Mouse (Mus musculus) spleen, postnatal 36 days (tissue): ENCODE data around the gene Spindoc.
A peak's percentile ranks its signal among the peaks of the same experiment; 100 is the strongest.
"Not testable (repeated sequence)": the region's sequence is repeated elsewhere in the genome, so short reads cannot be mapped to it uniquely, and the experiment has no call there.

Experiments used
- DNase-seq, 2 experiments: peaks; one replicate each; pipeline ENCODE4 v3.0.0; 2022; ENCODE audit warnings: low spot score in 2 of 2, mixed read lengths in 1 of 2

Gene Spindoc

GRCm38 (mm10) chr19:7398898-7399297, 16.1 kb upstream of the Spindoc start:
- not testable (repeated sequence) for DNase-seq

- not testable (repeated sequence) for DNase-seq
Observed at GRCm38 (mm10) chr19:7396867-7397826, 14.4 kb upstream of the Spindoc start.

- DNase-seq, result no peak
Observed at GRCm38 (mm10) chr19:7388488-7388887, 5.7 kb upstream of the Spindoc start.

- no peak for DNase-seq
Observed at GRCm38 (mm10) chr19:7386042-7386441, 3.2 kb upstream of the Spindoc start.

- DNase-seq, result peak; percentile 17 to 35
Observed at GRCm38 (mm10) chr19:7382248-7382902, 419 bp downstream of the Spindoc start.

- DNase-seq, result no peak
Observed at GRCm38 (mm10) chr19:7381906-7382247, 917 bp downstream of the Spindoc start.

- no peak for DNase-seq
Observed at GRCm38 (mm10) chr19:7377639-7378038, 5.2 kb downstream of the Spindoc start.

GRCm38 (mm10) chr19:7374491-7374890, 8.3 kb downstream of the Spindoc start:
- no peak for DNase-seq

- DNase-seq, result not testable (repeated sequence)
Observed at GRCm38 (mm10) chr19:7369469-7369868, 13.3 kb downstream of the Spindoc start.

- no peak for DNase-seq
Observed at GRCm38 (mm10) chr19:7353636-7354035, 29.2 kb downstream of the Spindoc start.

- DNase-seq, result no peak
Observed at GRCm38 (mm10) chr19:7352809-7353495, 29.8 kb downstream of the Spindoc start.

GRCm38 (mm10) chr19:7349993-7350392, 32.8 kb downstream of the Spindoc start:
- DNase-seq, result no peak

- DNase-seq, result peak in 1 of 2 experiments; percentile 21
Observed at GRCm38 (mm10) chr19:7345235-7345755, 37.5 kb downstream of the Spindoc start.

- DNase-seq, result no peak
Observed at GRCm38 (mm10) chr19:7342646-7343045, 40.1 kb downstream of the Spindoc start.

GRCm38 (mm10) chr19:7341512-7342397, 41.0 kb downstream of the Spindoc start, which contains the start of gene Mark2:
Mark2 (minus strand) TSS chr19:7341860.
- peak; percentile 99 for DNase-seq

GRCm38 (mm10) chr19:7340780-7341475, 41.9 kb downstream of the Spindoc start:
- peak; percentile 34 to 36 for DNase-seq

GRCm38 (mm10) chr19:7340371-7340779, 42.4 kb downstream of the Spindoc start:
- peak in 1 of 2 experiments; percentile 18 for DNase-seq

- DNase-seq, result no peak
Observed at GRCm38 (mm10) chr19:7339867-7340266, 42.9 kb downstream of the Spindoc start.

- DNase-seq, result no peak
Observed at GRCm38 (mm10) chr19:7339026-7339425, 43.8 kb downstream of the Spindoc start.

- no peak for DNase-seq
Observed at GRCm38 (mm10) chr19:7337781-7338342, 44.9 kb downstream of the Spindoc start.
